Mouse (Mus musculus): ENCODE data around the gene Phpt1. TPM values are rescaled to one million over a fixed set of nuclear protein-coding genes. Genes with fewer than 3 reads are reported as not detected.

Phpt1 gene
- polyA plus RNA-seq, 1 experiment, result 102 TPM

DNA sequence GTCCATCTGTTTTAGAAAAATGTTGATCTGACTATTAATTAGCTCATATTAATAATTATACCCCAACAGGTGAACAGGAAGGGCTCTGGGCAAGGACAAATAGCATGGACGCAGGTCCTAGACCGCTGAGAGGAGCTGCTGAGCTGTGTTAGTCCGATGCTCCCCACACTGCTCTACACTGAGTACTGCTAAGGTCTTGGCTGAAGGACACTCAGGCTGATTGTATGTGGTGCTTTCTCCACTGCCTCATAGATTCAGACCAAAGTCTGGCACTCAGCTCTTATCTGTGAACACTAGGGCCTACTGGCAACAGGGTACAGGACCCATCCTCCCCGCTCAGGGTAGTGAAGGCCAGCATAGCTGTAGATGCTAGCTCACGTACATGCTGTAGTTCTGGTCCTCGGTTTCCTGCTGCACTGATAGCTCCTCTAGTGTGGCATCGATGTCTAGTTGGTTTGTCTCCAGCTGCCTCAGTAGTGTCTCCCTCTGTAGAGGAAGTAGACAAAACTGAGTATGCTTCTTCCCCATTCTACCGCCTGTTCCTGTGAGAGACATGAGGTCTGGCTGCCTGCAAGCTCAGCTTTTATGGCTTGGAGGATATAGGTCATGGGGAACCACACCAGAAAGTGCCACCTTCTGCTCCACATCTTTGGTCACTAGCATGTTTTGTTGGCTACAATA is 13.3 kb upstream of the Phpt1 start:
- Histone ChIP-seq H3K4me1 (ENCODE audit: control insufficient read depth, insufficient read depth, low read length) (no peaks in the 10 kb centered on the region), H3K27me3 (ENCODE audit: control insufficient read depth, insufficient read depth, low read length) (no peaks in the 10 kb centered on the region), H3K36me3 (ENCODE audit: control insufficient read depth, insufficient read depth, low read length) (no peaks in the 10 kb centered on the region; the same call in 1 of the 2 replicates), H3K4me3 (ENCODE audit: control insufficient read depth, low read depth, low read length) (no peak overlapping the region), H3K27ac (ENCODE audit: control insufficient read depth, insufficient read depth, low read depth, low read length) (no peak overlapping the region)
- TF ChIP-seq POLR2A (IDR thresholded peaks at IDR 0.05; ENCODE audit: control insufficient read depth, low read depth, low read length) (no peak), CTCF (IDR thresholded peaks at IDR 0.05; ENCODE audit: control insufficient read depth, insufficient read depth, insufficient replicate concordance, low read depth, low read length) (no peak)

DNA sequence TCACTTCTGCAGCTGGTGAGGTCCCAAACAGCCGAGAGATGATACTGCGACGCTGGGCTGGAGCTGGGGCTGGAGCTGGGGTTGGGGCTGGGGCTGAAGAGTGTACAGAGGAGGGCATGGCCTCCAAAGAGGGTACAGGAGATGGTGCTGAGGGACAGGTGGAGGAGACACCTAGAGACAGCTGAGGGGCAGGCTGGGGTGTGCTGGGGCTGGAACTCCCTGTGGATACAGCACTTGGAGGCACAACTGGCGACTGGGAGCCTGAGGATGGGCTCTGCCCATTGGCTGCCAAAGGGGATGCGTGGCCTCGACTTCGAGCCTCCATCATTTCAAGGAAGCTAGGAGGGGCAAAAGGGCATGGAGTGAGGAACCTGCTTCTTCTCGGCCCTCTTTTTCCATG is 12.3 kb upstream of the Phpt1 start:
- TF ChIP-seq CTCF (IDR thresholded peaks at IDR 0.05; ENCODE audit: control insufficient read depth, insufficient read depth, insufficient replicate concordance, low read depth, low read length), result no peak
- TF ChIP-seq POLR2A (IDR thresholded peaks at IDR 0.05; ENCODE audit: control insufficient read depth, low read depth, low read length), result no peak
- Histone ChIP-seq H3K4me3 (ENCODE audit: control insufficient read depth, low read depth, low read length) (no peak overlapping the region), H3K36me3 (ENCODE audit: control insufficient read depth, insufficient read depth, low read length) (no peaks in the 10 kb centered on the region; the same call in 1 of the 2 replicates), H3K27me3 (ENCODE audit: control insufficient read depth, insufficient read depth, low read length) (no peaks in the 10 kb centered on the region), H3K4me1 (ENCODE audit: control insufficient read depth, insufficient read depth, low read length) (no peaks in the 10 kb centered on the region), H3K27ac (ENCODE audit: control insufficient read depth, insufficient read depth, low read depth, low read length) (no peak overlapping the region)

DNA sequence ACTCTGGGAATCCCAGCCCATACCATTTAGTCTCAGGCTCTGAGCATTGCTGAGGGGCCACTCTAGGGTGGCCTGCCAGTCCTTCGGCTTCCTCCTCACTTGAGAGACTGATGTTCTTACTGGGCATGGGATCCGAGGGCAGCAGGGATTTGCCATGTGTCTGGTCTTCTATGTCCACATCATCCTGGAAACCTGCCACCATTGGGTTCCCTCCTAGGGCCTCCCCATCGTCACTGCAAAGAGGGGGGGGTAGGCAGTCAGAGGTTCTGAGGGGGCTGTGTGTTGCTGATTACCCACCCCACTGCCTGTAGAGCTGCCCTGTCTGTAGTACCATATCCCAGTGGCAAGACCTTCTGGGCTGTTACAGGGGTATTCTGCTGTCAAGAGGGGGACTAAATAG is 10.6 kb upstream of the Phpt1 start:
- Histone ChIP-seq H3K27me3 (ENCODE audit: control insufficient read depth, insufficient read depth, low read length) (no peaks in the 10 kb centered on the region), H3K36me3 (ENCODE audit: control insufficient read depth, insufficient read depth, low read length) (no peaks in the 10 kb centered on the region; the same call in 1 of the 2 replicates), H3K4me1 (ENCODE audit: control insufficient read depth, insufficient read depth, low read length) (peaks cover 6% of the 10 kb centered on the region), H3K4me3 (ENCODE audit: control insufficient read depth, low read depth, low read length) (no peak overlapping the region), H3K27ac (ENCODE audit: control insufficient read depth, insufficient read depth, low read depth, low read length) (no peak overlapping the region)
- TF ChIP-seq POLR2A (IDR thresholded peaks at IDR 0.05; ENCODE audit: control insufficient read depth, low read depth, low read length) (no peak), CTCF (IDR thresholded peaks at IDR 0.05; ENCODE audit: control insufficient read depth, insufficient read depth, insufficient replicate concordance, low read depth, low read length) (no peak)

DNA sequence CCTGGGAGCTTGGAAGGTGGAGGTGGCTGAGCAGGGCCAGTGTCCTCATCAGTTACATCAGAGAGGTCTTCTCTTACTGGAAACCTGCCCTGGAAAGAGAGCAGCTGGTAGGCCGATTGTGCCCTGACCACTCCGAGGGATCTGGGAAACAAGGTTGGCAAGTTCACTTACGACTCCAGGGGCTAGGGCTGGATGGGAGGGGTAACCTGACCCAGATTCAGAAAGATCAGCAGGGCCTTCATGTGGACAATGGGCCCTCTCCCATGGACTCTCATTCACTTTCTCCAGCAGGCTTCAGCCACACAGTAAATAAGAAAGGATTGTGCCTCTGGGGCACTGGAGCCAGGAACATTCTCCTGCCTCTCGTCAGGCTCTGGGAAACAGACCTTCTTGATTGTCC is 9.8 kb upstream of the Phpt1 start:
- Histone ChIP-seq H3K27me3 (ENCODE audit: control insufficient read depth, insufficient read depth, low read length) (no peaks in the 10 kb centered on the region), H3K4me3 (ENCODE audit: control insufficient read depth, low read depth, low read length) (no peak overlapping the region), H3K4me1 (ENCODE audit: control insufficient read depth, insufficient read depth, low read length) (peaks cover 10% of the 10 kb centered on the region), H3K36me3 (ENCODE audit: control insufficient read depth, insufficient read depth, low read length) (no peaks in the 10 kb centered on the region; the same call in 1 of the 2 replicates), H3K27ac (ENCODE audit: control insufficient read depth, insufficient read depth, low read depth, low read length) (no peak overlapping the region)
- TF ChIP-seq POLR2A (IDR thresholded peaks at IDR 0.05; ENCODE audit: control insufficient read depth, low read depth, low read length) (no peak), CTCF (IDR thresholded peaks at IDR 0.05; ENCODE audit: control insufficient read depth, insufficient read depth, insufficient replicate concordance, low read depth, low read length) (no peak)

DNA sequence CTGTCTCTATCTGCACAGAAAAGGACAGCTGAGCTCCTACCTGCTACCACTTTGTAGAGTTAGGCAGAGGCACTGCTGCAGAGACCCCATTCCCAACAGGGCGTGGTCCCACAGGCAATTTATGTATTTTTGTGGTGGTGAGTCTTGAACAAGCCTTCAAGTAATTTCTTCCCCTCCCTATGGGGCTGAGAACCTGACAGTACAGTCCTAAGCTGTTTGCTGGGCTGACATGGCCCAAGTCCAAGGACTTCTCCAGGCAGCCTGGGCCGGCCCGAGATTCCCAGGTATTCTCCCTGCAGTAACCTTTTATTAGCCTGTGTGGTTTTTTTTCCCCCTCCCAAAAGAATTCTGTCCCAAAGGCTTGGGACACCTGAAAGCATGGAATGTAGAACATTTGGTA is 9.1 kb upstream of the Phpt1 start:
- no peak overlapping the region for H3K27ac ChIP-seq (ENCODE audit: control insufficient read depth, insufficient read depth, low read depth, low read length)
- peaks cover 17% of the 10 kb centered on the region for H3K4me1 ChIP-seq (ENCODE audit: control insufficient read depth, insufficient read depth, low read length)
- no peaks in the 10 kb centered on the region for H3K27me3 ChIP-seq (ENCODE audit: control insufficient read depth, insufficient read depth, low read length)
- H3K36me3 ChIP-seq (ENCODE audit: control insufficient read depth, insufficient read depth, low read length), result no peaks in the 10 kb centered on the region; the same call in 1 of the 2 replicates
- TF ChIP-seq CTCF (IDR thresholded peaks at IDR 0.05; ENCODE audit: control insufficient read depth, insufficient read depth, insufficient replicate concordance, low read depth, low read length), result no peak
- no peak for TF ChIP-seq POLR2A (IDR thresholded peaks at IDR 0.05; ENCODE audit: control insufficient read depth, low read depth, low read length)
- no peak overlapping the region for H3K4me3 ChIP-seq (ENCODE audit: control insufficient read depth, low read depth, low read length)

DNA sequence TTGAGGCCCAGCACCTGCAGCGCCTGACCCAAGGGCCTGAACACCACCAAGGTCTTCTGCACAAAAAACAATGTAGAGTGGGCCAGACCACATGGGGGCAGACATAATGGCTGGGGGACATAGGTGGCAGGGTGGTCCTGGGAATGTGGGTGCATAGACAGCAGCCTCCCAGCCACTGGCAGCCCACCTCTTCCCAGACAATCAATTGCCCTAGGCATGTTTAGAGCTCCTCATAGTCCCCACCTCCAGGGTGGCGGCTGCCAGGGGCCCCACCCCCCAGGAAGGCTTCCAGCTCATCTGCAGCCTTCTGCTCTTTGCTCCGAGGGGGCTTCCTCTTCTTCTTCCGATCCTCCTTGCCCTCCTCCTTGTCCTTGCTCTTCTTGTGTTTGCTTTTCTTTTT is 8.5 kb upstream of the Phpt1 start:
- Histone ChIP-seq H3K4me1 (ENCODE audit: control insufficient read depth, insufficient read depth, low read length) (peaks cover 22% of the 10 kb centered on the region), H3K4me3 (ENCODE audit: control insufficient read depth, low read depth, low read length) (no peak overlapping the region), H3K27me3 (ENCODE audit: control insufficient read depth, insufficient read depth, low read length) (no peaks in the 10 kb centered on the region), H3K36me3 (ENCODE audit: control insufficient read depth, insufficient read depth, low read length) (no peaks in the 10 kb centered on the region; the same call in 1 of the 2 replicates), H3K27ac (ENCODE audit: control insufficient read depth, insufficient read depth, low read depth, low read length) (no peak overlapping the region)
- TF ChIP-seq CTCF (IDR thresholded peaks at IDR 0.05; ENCODE audit: control insufficient read depth, insufficient read depth, insufficient replicate concordance, low read depth, low read length) (no peak), POLR2A (IDR thresholded peaks at IDR 0.05; ENCODE audit: control insufficient read depth, low read depth, low read length) (no peak)

DNA sequence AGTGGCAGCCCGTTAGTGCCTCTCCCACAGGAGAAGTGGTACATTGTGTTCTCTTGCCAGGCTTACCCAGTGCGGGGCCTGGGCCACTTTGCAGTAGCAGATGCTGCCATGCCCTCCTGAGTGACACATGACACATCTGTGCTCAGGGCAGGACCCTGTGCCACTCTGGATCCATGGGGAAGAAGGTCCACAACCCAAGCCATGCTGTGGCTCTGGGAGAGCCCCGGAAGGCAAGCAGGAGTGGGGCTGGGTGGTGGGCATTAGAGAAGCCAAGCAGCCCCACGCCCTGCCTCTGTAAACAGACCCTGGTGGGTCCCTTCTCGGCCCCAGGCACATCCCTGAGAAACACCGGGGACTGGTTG is 8.1 kb upstream of the Phpt1 start:
- H3K4me1 ChIP-seq (ENCODE audit: control insufficient read depth, insufficient read depth, low read length), result peaks cover 27% of the 10 kb centered on the region

More for the DNA sequence above, 8.1 kb upstream of the Phpt1 start:
- Histone ChIP-seq H3K4me3 (ENCODE audit: control insufficient read depth, low read depth, low read length) (no peak overlapping the region), H3K36me3 (ENCODE audit: control insufficient read depth, insufficient read depth, low read length) (no peaks in the 10 kb centered on the region; the same call in 1 of the 2 replicates), H3K27me3 (ENCODE audit: control insufficient read depth, insufficient read depth, low read length) (no peaks in the 10 kb centered on the region), H3K27ac (ENCODE audit: control insufficient read depth, insufficient read depth, low read depth, low read length) (no peak overlapping the region)
- TF ChIP-seq POLR2A (IDR thresholded peaks at IDR 0.05; ENCODE audit: control insufficient read depth, low read depth, low read length), result no peak
- no peak for TF ChIP-seq CTCF (IDR thresholded peaks at IDR 0.05; ENCODE audit: control insufficient read depth, insufficient read depth, insufficient replicate concordance, low read depth, low read length)
